Mouse (Mus musculus): ENCODE results near the gene Pik3r2. TPM values are rescaled to one million over a fixed set of nuclear protein-coding genes. Genes with fewer than 3 reads are reported as not detected.
A peak's percentile ranks its signal among the peaks of the same experiment; 100 is the strongest.

The Pik3r2 gene
- polyA plus RNA-seq, 2 experiments from 2014 or later = 4.3 to 4.5 TPM

DNA sequence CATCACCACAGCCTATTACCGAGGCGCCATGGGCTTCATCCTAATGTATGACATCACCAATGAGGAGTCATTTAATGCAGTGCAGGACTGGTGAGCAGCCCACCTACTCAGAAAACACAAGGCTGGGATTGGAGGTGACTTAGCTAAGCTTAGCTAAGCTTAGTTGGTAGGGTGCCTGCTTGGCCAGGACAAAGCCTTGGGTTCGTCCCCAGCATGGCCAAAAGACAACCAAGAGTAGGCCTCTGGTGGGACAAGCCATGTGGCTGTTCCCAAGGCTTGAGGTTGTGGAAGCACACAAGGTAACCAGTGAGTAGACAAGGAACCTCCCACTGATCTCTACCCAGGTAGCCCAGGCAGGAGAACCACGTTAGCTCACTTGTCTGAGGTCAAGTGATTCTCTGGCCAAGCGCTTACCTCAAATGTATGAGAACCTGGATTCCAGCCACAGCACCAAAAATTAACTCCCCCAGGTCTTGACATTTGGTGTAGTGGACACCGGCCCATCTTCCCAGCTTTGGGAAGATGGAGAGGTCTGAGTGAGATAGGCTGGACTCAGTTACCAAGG, 20.0 kb downstream of the Pik3r2 start:
- ATAC-seq = no peak

GRCm38 (mm10) chr8:70755661-70756475, 20.6 kb downstream of the Pik3r2 start:
- no peak for ATAC-seq

DNA sequence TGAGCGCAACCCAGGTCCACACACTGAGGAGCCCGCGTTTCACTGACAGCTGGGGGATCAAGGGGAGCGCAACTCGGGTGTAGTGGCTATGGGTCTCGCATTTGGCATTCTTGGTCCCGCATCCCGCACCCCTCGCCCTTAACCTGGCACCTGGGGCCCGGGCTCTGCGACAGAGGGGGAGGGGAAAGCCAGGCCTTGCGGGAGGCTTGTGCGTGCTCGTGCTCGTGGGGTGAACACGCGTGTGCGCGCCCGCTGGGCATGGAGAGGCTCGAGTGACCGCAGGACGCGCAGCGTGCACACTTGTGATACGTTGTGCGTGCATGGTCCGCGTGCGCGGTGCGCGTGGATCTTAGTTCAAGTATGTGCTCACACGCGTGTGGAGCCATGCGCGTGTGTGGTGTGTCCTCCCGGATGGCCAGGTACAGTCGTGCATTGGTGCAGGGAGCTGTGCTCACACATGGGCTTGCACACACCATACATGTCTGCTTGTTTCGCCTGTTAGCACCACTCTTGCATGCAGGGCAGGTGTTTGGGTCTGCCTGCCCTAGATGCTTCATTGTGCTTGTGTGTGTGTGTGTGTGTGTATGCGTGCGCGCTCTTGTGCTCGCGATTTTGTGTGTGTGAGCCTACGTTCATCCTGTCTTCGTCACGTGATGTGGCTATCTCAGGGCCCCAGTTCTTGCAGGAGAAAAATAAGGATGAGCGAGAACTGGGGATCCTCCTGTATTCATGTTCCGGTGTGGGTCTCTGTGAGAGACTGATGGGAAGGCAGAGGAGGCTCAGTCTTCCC, 21.4 kb downstream of the Pik3r2 start:
- ATAC-seq = peak; percentile 12

GRCm38 (mm10) chr8:70754043-70754870, 22.3 kb downstream of the Pik3r2 start, which contains the start of gene Rab3a:
TSS of gene Rab3a (plus strand) at chr8:70754679.
- ATAC-seq = peak; percentile 97

DNA sequence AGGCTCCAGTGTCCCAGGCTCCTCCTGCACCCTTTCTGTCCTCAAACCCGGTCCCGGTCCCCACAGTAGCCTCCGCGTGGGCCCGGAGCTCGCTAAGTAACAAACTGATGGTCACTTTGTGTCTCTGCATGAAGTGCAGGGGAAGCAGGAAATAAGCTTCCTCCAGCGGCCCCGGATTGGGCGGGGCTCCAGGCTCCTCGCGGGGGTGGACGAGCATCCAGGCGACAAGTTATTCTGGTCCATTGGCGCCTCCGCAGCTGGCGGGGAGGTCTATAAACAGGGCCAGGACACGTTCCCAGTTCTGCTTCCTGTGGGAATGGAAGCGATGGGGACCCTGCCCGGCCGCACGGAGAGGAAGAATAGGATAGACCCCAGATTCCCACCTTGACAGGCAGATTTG, 23.4 kb downstream of the Pik3r2 start:
- ATAC-seq = peak; percentile 12

DNA sequence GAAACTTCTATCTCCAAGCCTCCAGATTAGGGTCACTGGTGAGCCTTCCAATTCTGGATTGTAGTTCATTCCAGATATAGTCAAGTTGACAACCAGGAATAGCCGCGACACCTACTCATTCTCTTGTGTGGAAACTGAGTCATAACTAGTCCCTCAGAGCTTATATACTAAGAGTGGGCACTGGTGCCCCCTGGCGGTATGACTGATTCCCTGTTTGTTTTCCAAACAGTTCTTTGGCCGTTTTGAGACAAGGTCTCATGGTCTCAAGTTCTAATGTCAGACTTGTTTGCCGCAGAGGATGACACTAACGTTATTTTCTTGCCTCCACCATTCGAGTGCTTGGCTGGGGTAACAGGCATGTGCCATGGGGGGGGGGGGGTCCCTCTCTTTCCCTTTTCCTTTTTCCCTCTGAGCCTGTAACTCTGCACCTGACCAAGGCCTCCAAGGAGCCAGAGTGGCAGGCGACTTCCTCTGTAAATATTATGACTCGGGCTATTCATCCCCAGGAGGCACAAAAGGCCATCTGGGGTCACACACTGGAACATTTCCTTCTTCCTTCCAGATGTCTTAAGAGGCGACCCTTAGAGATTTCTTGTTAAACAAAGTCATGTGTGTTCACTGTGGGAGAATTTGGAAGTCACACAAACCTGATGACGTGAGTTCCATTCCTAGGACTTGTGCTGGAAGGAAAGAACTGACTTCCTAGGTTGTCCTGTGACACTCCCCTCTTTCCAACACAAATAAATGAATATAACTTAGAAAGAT, 24.3 kb downstream of the Pik3r2 start:
- no peak for ATAC-seq

GRCm38 (mm10) chr8:70750128-70750680, 26.3 kb downstream of the Pik3r2 start:
- ATAC-seq = no peak

- ATAC-seq = no peak
Observed at GRCm38 (mm10) chr8:70749097-70749674, 27.3 kb downstream of the Pik3r2 start.

DNA sequence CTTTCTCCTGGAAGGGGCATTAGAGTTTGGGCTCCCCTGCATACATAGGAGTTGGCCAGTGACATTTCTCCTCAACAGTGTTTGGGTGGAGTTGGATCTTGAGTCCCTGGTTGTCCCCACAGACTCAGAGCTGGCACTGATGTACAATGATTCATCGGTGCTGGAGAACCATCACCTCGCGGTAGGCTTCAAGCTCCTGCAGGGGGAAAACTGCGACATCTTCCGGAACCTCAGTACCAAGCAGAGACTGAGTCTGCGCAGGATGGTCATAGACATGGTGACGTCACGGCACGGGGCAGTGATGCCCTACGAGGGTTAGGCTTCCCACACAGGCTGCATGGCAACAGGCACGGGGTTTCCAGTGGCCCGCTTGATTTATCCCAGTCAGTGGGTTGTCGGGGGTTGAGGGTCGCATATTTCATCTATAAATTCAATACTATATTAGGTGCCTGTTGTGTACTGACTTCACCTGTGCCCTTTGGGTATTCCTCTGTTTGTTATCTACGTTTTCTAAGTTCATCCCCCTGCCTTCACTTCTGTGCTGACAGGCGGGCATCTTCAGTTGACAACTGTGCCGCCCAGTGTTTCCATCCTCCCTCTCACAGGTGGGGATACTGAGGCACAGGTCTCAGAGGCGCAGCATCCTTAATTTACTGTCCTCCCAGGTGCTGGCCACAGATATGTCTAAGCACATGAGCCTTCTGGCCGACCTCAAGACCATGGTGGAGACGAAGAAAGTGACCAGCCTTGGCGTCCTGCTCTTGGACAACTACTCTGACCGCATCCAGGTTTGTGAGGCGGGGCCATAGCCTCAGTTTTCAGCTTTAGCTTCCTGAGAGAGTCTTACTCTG, 28.0 kb downstream of the Pik3r2 start:
- ATAC-seq = no peak

DNA sequence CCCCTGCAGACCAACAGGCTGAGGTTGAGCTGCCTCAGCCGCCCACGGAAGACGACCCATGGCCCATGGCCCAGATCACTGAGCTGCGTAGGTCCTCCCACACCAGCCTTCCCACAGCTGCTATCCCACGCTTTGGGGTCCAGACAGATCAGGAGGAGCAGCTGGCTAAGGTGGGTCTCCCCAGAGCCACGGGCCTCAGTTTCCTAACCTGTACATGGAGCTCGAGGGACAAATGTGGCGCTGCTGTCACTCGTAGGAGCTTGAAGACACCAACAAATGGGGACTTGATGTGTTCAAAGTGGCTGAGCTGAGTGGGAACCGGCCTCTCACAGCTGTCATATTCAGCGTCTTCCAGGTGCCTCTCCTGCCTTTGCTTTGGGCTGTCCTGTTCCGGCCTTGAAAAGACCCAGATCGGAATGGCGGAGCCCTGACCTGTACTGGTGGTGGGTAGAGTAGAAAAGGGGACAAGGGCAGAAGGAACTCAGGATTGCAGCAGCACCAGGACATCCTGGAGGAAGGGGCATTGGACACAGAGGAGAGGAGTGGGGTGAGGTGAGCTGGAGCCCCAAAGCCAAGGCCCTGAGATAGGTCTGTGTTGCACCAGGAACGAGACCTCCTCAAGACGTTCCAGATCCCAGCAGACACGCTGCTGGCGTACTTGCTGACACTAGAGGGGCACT, 29.2 kb downstream of the Pik3r2 start:
- no peak for ATAC-seq

DNA sequence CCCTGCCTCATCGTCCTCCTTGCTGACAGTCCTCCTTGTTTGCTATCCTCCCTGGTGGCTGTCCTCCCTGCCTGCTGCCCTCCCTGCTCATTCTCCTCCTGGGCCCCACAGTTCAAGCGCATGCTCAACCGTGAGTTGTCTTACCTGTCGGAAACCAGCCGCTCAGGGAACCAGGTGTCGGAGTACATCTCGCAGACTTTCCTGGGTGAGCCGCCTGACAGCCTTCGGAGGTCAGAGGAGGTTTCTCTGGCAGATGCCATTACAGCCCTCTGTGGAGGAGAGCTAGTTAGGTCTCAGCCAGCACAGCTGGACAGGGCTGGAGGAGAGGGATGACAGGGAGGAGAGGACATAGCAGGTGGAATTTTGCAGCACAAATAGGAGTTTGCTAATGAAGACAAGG, 29.8 kb downstream of the Pik3r2 start:
- no peak for ATAC-seq

GRCm38 (mm10) chr8:70745691-70746220, 30.8 kb downstream of the Pik3r2 start:
- no peak for ATAC-seq

DNA sequence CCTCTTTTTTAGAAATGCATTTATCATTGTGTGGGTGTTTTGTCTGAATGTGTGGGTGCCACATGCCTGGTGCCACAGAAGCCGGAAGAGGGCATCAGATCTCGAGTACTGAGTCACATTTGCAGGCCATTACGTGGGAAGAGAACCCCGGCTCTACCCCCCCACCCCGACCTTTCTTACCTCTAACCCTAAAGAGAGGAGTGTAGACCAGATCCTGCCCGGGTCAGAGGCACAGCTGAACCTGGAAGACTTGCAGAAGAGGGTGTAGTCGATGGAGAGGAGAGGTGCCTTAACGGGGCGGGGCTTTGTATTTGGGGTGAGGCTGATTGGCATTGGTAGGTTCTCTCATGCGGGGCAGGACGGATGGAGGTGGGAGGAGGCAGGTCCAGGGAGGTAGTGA, 31.7 kb downstream of the Pik3r2 start:
- ATAC-seq = peak; percentile 56

DNA sequence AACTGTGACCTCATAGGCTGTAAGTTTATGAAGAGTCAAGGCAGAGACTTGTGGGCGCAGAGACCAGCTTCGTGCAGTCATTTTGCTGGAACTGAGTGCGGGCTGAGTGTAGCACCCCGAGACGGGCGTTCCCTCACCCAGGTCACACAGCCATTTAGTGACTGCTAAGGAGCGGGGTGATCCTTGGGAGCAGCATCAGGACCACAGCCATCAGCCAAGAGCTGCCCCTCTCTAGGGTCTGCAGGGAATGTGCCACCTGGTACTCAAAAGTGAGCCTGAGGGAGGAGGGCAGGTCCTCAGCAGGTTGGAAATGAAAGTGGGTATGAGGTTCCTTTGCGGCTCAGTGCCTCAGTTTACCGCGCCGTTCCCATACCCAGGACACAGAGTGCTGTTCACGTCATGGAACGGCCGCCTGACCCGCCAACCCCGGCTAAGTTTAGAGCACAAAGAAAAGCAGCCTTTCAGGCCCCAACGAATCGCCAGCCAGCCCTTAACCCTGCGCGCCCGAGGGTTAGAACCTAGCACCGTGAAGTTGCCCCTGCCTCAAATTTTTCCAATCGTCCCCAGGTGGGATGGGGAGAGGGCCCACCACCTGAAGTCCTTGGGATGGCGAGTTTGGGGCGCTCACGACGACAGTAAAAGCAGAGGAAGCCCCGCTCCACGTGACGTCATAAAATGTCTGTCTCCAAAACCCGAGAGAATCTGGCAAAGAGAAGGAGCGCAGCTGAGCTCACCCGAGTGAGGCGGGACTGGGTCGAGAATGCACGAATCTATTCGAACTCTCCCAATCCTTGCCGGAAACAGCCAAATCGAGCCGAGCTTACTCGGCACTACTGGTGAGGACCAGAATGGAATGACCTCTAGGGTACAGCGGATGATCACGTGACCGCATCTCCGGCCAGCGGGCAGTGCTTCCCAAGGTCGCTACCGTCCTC, 32.6 kb downstream of the Pik3r2 start:
- ATAC-seq = peak; percentile 65

DNA sequence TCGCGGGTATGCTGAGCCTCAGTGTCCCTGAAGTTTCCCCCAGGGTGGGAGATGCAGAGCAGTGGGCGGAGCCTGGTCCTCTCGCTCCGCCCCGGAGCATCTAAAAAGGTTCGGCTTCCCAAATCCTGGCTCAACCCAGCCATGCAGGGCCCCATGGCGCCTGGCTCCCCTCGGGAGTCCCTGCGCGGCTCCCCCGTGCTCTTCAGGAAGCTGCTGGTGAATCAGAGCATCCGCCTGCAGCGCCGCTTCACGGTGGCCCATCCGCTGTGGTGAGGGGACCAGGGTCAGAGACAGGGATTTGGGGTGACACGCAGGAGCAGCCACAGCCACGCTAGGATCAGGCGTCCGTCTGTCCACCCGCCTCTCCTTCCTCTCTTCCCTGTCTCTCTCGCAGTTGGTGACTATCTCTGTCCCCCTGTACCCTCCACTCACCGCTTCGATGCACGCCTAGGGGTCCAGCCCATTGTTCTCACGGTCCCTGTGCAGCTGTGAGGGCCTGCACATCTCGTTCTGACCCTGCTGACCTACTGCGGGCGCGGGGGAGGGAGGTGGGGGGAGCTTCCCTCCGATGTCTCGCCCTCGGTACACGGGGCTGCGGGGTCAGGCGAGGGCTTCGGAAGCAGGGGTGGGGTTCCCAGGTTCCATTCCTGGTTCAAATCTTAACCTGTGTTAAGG, 33.4 kb downstream of the Pik3r2 start:
- peak; percentile 55 for ATAC-seq

GRCm38 (mm10) chr8:70742176-70742575, 34.3 kb downstream of the Pik3r2 start:
- ATAC-seq = no peak

DNA sequence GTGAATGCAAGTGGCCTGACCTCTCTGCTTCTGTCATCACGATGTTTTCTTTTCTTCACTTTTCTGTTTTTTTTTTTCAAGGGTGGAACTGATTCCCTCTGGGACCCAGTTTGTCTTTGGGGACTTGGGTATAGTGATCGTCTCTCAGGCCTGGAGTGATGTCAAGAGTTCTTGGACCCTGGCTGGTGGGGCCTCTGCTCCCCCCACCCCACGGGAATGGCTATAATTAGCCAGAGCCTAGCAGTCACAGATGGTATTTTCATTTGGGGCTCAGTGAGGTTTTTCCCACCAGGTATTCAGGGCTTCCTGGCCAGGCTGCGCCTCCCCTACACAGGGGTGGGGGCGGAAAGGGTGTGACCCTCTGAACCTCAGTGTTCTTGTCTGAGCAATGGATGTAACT, 34.9 kb downstream of the Pik3r2 start:
- no peak for ATAC-seq
